Mouse (Mus musculus) cerebellum, adult 2 months (tissue): ENCODE data around the gene Olfr768. TPM values are rescaled to one million over a fixed set of nuclear protein-coding genes. Genes with fewer than 3 reads are reported as not detected.
A peak's percentile ranks its signal among the peaks of the same experiment; 100 is the strongest.
"Not testable (repeated sequence)": the region's sequence is repeated elsewhere in the genome, so short reads cannot be mapped to it uniquely, and the experiment has no call there.

Source experiments
- DNase-seq, 2 experiments: peaks; one replicate each; pipeline ENCODE4 v3.0.0; 2021
- H3K27ac ChIP-seq: fragments of 200-500 bp; 2 replicates; pipeline ENCODE4 v1.5.1; 2012; ENCODE audit warnings: low read length, control low read depth, inconsistent platforms; ENCODE audit not compliant: insufficient read depth
- H3K27me3 ChIP-seq: fragments of 200-500 bp; 2 replicates; pipeline ENCODE4 v1.6.1; 2012; ENCODE audit warnings: inconsistent platforms, mild to moderate bottlenecking, low read length, moderate library complexity; ENCODE audit not compliant: control insufficient read depth, insufficient read depth
- H3K4me1 ChIP-seq: fragments of 200-500 bp; 2 replicates; pipeline ENCODE4 v1.6.1; 2011; ENCODE audit warnings: low read length; ENCODE audit not compliant: control insufficient read depth, insufficient read depth
- H3K4me3 ChIP-seq: fragments of 200-500 bp; replicated peaks from 2 replicates; pipeline ENCODE3; 2011; ENCODE audit warnings: mild to moderate bottlenecking, low read depth, low read length, control low read depth; ENCODE audit not compliant: insufficient read depth
- CTCF ChIP-seq: fragments of 200-500 bp; IDR thresholded peaks from 2 replicates; pipeline ENCODE4 v1.5.1; 2011; ENCODE audit warnings: low read depth, mild to moderate bottlenecking, control low read depth, low read length, moderate library complexity, borderline replicate concordance; ENCODE audit not compliant: insufficient read depth
- POLR2A ChIP-seq: fragments of 200-500 bp; IDR thresholded peaks from 2 replicates; pipeline ENCODE4 v1.6.1; 2011; ENCODE audit warnings: low read length, control low read depth, borderline replicate concordance; ENCODE audit not compliant: insufficient read depth
- WGBS: fragments of 180-500 bp; shearing (Covaris S2); methylation state at CpG from one replicate; pipeline ENCODE4 v1.1.7; 2018; 5-methylcytosine and 5-hydroxymethylcytosine counted together
- polyA plus RNA-seq: library from polyadenylated mRNA; depleted of rRNA; stranded (reverse); fragments of >200 nt; gene quantifications from 2 replicates; pipeline ENCODE4 v1.2.3, GENCODE M21; 2012; rRNA removed

Olfr768 gene
- polyA plus RNA-seq, result not detected in 2 replicates

DNA sequence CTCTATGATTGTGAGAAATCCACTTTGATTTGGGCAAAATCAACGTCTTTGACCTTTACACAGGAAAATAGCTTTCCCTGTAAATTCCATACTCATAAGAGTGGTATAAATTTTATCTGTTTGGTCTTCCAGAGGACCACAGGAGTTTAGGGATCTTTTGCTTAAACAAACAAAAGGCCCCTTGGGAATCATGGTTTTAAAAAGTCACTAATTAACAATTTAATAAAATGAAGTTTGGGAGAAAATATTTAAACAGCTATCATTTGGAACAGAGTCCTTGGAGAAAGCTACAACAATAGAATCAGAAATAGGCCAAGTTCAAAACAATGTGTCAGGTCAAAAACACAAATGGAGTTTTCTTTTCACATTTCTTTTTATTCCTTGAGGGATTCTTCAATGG is at the start of gene Olfr768:
Gene Olfr768 (minus strand): TSS at position 101 of the 400 bp plus-strand sequence.
- 81% methylated on average over 1 of the region's 1 CpGs for WGBS
- TF ChIP-seq POLR2A (no peak), CTCF (no peak)
- DNase-seq, result no peak
- Histone ChIP-seq H3K27ac (no peak within 1 kb of the TSS), H3K4me3 (no peak within 1 kb of the TSS), H3K4me1 (no peaks in the 10 kb centered on the region), H3K27me3 (no peaks in the 10 kb centered on the region)

DNA sequence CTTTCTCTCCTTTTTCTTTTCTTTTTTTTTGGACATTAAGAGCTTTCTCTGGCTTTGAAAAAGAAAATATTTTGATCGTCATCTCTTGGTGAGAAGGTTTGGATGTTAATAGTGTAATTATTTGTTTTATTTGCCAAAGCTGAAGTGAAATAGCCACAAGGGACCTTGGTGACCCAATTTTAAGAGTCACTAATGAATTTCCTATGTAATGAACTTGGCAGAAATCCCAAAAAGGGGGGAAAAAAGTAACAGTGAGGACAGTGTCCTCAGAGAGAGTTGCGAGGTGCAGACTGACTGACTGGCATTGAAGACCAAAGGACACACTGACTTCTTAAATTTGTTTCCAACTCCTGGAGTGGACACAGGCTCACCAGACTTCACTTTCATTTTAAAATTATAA is 39.7 kb upstream of the Olfr768 start, which contains the start of gene Olfr770:
Gene Olfr770 (minus strand): TSS at position 101 of the 400 bp plus-strand sequence.
- 28% methylated on average over 2 of the region's 2 CpGs for WGBS
- no peak within 1 kb of the TSS for H3K4me3 ChIP-seq
- TF ChIP-seq CTCF (no peak), POLR2A (no peak)
- H3K4me1 ChIP-seq, result no peaks in the 10 kb centered on the region
- no peaks in the 10 kb centered on the region for H3K27me3 ChIP-seq
- DNase-seq, result peak in 1 of 2 experiments; percentile 4
- H3K27ac ChIP-seq, result no peak within 1 kb of the TSS

GRCm38 (mm10) chr10:129117761-129118160 is 18.6 kb upstream of the Olfr768 start, which contains the start of gene Olfr769:
Gene Olfr769, minus strand, starts transcription at chr10:129117861.
- no peak for TF ChIP-seq POLR2A
- no peak for TF ChIP-seq CTCF
- no peak for DNase-seq
- no peak within 1 kb of the TSS for H3K4me3 ChIP-seq
- no peaks in the 10 kb centered on the region for H3K4me1 ChIP-seq
- H3K27ac ChIP-seq, result no peak within 1 kb of the TSS
- no peaks in the 10 kb centered on the region for H3K27me3 ChIP-seq
- 81% methylated on average over 2 of the region's 2 CpGs for WGBS

DNA sequence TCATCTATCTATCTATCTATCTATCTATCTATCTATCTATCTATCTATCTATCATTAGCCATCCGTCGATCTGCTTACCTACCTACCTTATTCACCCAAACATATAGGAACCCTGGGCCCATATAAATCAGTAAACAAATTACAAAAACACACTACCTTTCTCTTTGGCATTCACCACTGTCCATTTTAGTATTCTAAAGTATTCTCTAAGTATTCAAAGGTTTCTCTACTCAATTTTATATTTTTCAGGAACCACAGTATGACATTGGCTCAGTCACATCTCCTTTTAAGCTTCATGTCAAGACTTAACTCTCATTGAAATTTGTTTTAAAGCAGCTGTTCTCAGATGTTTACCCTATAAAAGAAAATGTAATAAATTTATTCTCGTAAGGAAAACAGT is 16.0 kb upstream of the Olfr768 start:
- Histone ChIP-seq H3K27ac (no peak overlapping the region), H3K4me1 (no peaks in the 10 kb centered on the region), H3K4me3 (no peak overlapping the region), H3K27me3 (no peaks in the 10 kb centered on the region)
- WGBS, result 94% methylated on average over 3 of the region's 3 CpGs
- no peak for DNase-seq
- TF ChIP-seq CTCF, result no peak
- TF ChIP-seq POLR2A, result no peak

DNA sequence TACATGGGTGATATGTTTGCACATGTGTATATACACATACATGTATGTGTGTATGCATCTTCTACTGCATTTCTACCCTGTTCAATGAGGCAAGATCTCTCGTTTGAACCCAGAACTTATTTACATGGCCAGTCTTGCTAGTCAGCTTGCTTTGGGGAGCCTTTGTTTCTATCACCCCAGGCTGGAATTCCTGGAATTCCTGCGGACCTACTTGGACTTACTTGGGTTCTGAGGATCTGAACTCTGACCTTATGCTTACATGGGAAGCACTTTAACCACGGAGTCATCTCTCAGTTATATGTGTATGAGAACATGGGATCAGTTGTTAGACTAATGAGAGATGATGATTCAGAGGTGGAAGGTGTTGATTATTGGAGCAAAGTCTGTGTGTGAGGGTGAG is 2.1 kb upstream of the Olfr768 start:
- no peak overlapping the region for H3K27ac ChIP-seq
- no peak overlapping the region for H3K4me3 ChIP-seq
- 34% methylated on average over 3 of the region's 3 CpGs for WGBS
- H3K27me3 ChIP-seq, result no peaks in the 10 kb centered on the region
- no peak for DNase-seq
- TF ChIP-seq CTCF (no peak), POLR2A (no peak)
- no peaks in the 10 kb centered on the region for H3K4me1 ChIP-seq

GRCm38 (mm10) chr10:129082810-129083209 is 16.4 kb downstream of the Olfr768 start, which contains the start of gene Olfr767:
Gene Olfr767, minus strand, starts transcription at chr10:129082910.
- H3K4me1 ChIP-seq, H3K27me3 ChIP-seq, DNase-seq, H3K4me3 ChIP-seq, H3K27ac ChIP-seq: not testable (repeated sequence)

DNA sequence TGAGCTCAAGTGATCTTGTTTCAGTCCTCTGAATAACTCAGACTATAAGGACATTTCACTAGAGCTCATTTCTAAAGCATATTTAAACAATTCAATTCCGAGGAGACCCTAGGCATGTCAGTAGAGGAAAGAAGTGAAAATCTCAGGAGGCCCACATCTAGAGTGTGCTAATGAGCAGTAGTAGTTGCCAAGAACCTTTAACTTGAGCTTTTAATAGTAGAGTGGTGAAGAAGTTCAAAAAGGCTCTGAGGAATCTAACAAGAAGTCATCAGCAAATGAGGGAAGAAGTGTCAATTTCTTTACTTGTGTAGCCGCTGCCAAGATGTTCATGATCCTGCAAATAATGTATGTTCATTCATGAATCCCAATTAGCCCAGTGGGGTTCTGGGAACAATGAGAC is 30.3 kb downstream of the Olfr768 start, which contains the start of gene Olfr766-ps1:
Gene Olfr766-ps1 (minus strand): TSS at position 101 of the 400 bp plus-strand sequence.
- H3K4me3 ChIP-seq, result no peak within 1 kb of the TSS
- H3K27me3 ChIP-seq, result no peaks in the 10 kb centered on the region
- 83% methylated on average over 2 of the region's 2 CpGs for WGBS
- H3K27ac ChIP-seq, result no peak within 1 kb of the TSS
- no peak for TF ChIP-seq CTCF
- no peak for TF ChIP-seq POLR2A
- H3K4me1 ChIP-seq, result no peaks in the 10 kb centered on the region
- no peak for DNase-seq

GRCm38 (mm10) chr10:129049898-129050297 is 49.3 kb downstream of the Olfr768 start, which contains the start of gene Olfr765:
Gene Olfr765, minus strand, starts transcription at chr10:129049998.
- DNase-seq, H3K27me3 ChIP-seq, H3K4me1 ChIP-seq, H3K27ac ChIP-seq, H3K4me3 ChIP-seq: not testable (repeated sequence)

Other genes with a start within 250 kb of the Olfr768 start
- 13.6 and 14.8 TPM in 2 replicates for gene Gdf11, start 207.7 kb downstream of the Olfr768 start, polyA plus RNA-seq
- 108 and 110 TPM in 2 replicates for gene Cd63, start 198.4 kb downstream of the Olfr768 start, polyA plus RNA-seq
- 37.0 and 45.7 TPM in 2 replicates for gene Rdh5, start 176.5 kb downstream of the Olfr768 start, polyA plus RNA-seq
- gene Bloc1s1, start 175.3 kb downstream of the Olfr768 start, polyA plus RNA-seq, result 350 and 357 TPM in 2 replicates
- 96.2 and 106 TPM in 2 replicates for gene Itga7, start 165.6 kb downstream of the Olfr768 start, polyA plus RNA-seq
- gene Mettl7b, start 138.4 kb downstream of the Olfr768 start, polyA plus RNA-seq, result not detected in 2 replicates
- gene Olfr9, start 109.9 kb downstream of the Olfr768 start, polyA plus RNA-seq, result not detected in 2 replicates
- not detected in 2 replicates for gene Olfr763, start 88.6 kb downstream of the Olfr768 start, polyA plus RNA-seq
- not detected in 2 replicates for gene Olfr764-ps1, start 59.5 kb downstream of the Olfr768 start, polyA plus RNA-seq
- not detected in 2 replicates for gene Olfr765, start 49.4 kb downstream of the Olfr768 start, polyA plus RNA-seq
- gene Olfr766-ps1, start 30.4 kb downstream of the Olfr768 start, polyA plus RNA-seq, result not detected in 2 replicates
- not detected in 2 replicates for gene Olfr767, start 16.5 kb downstream of the Olfr768 start, polyA plus RNA-seq
- not detected in 2 replicates for gene Olfr769, start 18.5 kb upstream of the Olfr768 start, polyA plus RNA-seq
- gene Olfr770, start 39.6 kb upstream of the Olfr768 start, polyA plus RNA-seq, result not detected in 2 replicates
- not detected in 2 replicates for gene Olfr771, start 65.4 kb upstream of the Olfr768 start, polyA plus RNA-seq
- gene Olfr772, start 78.5 kb upstream of the Olfr768 start, polyA plus RNA-seq, result not detected in 2 replicates
- gene Olfr773, start 88.0 kb upstream of the Olfr768 start, polyA plus RNA-seq, result not detected in 2 replicates
- gene Olfr774, start 136.8 kb upstream of the Olfr768 start, polyA plus RNA-seq, result not detected in 2 replicates
- not detected in 2 replicates for gene Olfr775, start 149.0 kb upstream of the Olfr768 start, polyA plus RNA-seq
- gene Olfr776, start 159.8 kb upstream of the Olfr768 start, polyA plus RNA-seq, result not detected in 2 replicates
- gene Olfr777, start 172.1 kb upstream of the Olfr768 start, polyA plus RNA-seq, result not detected in 2 replicates
- not detected in 2 replicates for gene Olfr780, start 218.7 kb upstream of the Olfr768 start, polyA plus RNA-seq
- not detected in 2 replicates for gene Olfr781, start 229.5 kb upstream of the Olfr768 start, polyA plus RNA-seq
- gene Olfr782, start 249.5 kb upstream of the Olfr768 start, polyA plus RNA-seq, result not detected in 2 replicates